Mouse (Mus musculus) ES-Bruce4 (cell line): ENCODE results near the gene Snapc2. TPM values are rescaled to one million over a fixed set of nuclear protein-coding genes. Genes with fewer than 3 reads are reported as not detected.

Source experiments
- H3K27ac ChIP-seq: 2 replicates; pipeline ENCODE4 v1.5.1; 2012; ENCODE audit warnings: low read length, inconsistent platforms; ENCODE audit not compliant: insufficient read depth
- H3K27me3 ChIP-seq: 2 replicates; pipeline ENCODE4 v1.6.1; 2012; ENCODE audit warnings: mild to moderate bottlenecking, low read length, inconsistent platforms; ENCODE audit not compliant: control insufficient read depth, poor library complexity, insufficient read depth, severe bottlenecking
- H3K36me3 ChIP-seq: 2 replicates; pipeline ENCODE4 v1.6.1; 2012; ENCODE audit warnings: inconsistent platforms, mild to moderate bottlenecking, low read length, moderate library complexity; ENCODE audit not compliant: control insufficient read depth, poor library complexity, insufficient read depth, severe bottlenecking
- H3K4me1 ChIP-seq: one replicate; pipeline ENCODE4 v1.8.1; 2011; ENCODE audit warnings: low read length; ENCODE audit not compliant: control insufficient read depth, insufficient read depth
- H3K4me3 ChIP-seq: 2 replicates; pipeline ENCODE4 v1.5.1; 2011; ENCODE audit warnings: low read depth, mild to moderate bottlenecking, low read length
- H3K9ac ChIP-seq: 2 replicates; pipeline ENCODE4 v1.6.1; 2012; ENCODE audit warnings: low read depth, mild to moderate bottlenecking, inconsistent platforms; ENCODE audit not compliant: poor library complexity, severe bottlenecking
- H3K9me3 ChIP-seq: replicated peaks from 2 replicates; pipeline ENCODE4 v1.6.1; 2012; ENCODE audit warnings: mild to moderate bottlenecking, low read length, inconsistent platforms; ENCODE audit not compliant: control insufficient read depth, poor library complexity, insufficient read depth, severe bottlenecking
- CTCF ChIP-seq: IDR thresholded peaks from one replicate; pipeline ENCODE4 v1.8.1; 2011; ENCODE audit warnings: low read depth, low read length
- EP300 ChIP-seq: IDR thresholded peaks from 2 replicates; pipeline ENCODE4 v1.6.1; 2011; ENCODE audit warnings: low read depth, low read length; ENCODE audit not compliant: insufficient read depth
- POLR2A ChIP-seq: IDR thresholded peaks from one replicate; pipeline ENCODE4 v1.8.1; 2011; ENCODE audit warnings: low read length; ENCODE audit not compliant: insufficient read depth
- polyA plus RNA-seq: library from polyadenylated mRNA; stranded (reverse); fragments of >200 nt; gene quantifications from 2 replicates; pipeline ENCODE4 v1.2.4, GENCODE M21; 2011; ENCODE audit warnings: low read depth; ENCODE audit not compliant: missing spikeins, insufficient read depth, insufficient read length

The Snapc2 gene
- polyA plus RNA-seq, 1 experiment = 29.0 TPM

DNA sequence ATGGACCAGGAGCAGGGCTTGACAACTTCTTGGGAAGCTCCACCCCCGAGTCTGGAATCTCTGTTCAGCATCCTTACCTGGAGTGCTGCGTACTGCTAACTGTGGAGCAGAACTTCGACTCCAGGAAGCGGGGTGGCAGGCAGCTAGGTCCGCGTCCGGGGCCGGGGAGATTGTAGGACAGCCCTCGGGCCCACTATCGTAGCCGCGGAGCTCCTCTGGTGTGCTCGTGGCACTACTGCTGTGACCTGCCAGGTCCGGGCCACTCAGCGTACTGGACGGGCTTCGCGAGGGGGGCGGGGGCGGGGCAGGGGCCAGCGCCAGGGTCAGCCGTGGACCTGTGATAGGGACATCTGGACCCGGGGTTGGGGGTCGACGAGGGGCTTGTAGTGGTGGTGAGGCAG lies 40.1 kb upstream of the Snapc2 start:
- Histone ChIP-seq H3K4me3 (peak overlapping the region; percentile 23), H3K27ac (no peak overlapping the region), H3K36me3 (no peaks in the 10 kb centered on the region), H3K9ac (no peak overlapping the region), H3K9me3 (no peaks in the 10 kb centered on the region), H3K4me1 (peaks cover 4% of the 10 kb centered on the region), H3K27me3 (no peaks in the 10 kb centered on the region; the same call in 1 of the 2 replicates)
- TF ChIP-seq CTCF (no peak), EP300 (no peak), POLR2A (no peak)

DNA sequence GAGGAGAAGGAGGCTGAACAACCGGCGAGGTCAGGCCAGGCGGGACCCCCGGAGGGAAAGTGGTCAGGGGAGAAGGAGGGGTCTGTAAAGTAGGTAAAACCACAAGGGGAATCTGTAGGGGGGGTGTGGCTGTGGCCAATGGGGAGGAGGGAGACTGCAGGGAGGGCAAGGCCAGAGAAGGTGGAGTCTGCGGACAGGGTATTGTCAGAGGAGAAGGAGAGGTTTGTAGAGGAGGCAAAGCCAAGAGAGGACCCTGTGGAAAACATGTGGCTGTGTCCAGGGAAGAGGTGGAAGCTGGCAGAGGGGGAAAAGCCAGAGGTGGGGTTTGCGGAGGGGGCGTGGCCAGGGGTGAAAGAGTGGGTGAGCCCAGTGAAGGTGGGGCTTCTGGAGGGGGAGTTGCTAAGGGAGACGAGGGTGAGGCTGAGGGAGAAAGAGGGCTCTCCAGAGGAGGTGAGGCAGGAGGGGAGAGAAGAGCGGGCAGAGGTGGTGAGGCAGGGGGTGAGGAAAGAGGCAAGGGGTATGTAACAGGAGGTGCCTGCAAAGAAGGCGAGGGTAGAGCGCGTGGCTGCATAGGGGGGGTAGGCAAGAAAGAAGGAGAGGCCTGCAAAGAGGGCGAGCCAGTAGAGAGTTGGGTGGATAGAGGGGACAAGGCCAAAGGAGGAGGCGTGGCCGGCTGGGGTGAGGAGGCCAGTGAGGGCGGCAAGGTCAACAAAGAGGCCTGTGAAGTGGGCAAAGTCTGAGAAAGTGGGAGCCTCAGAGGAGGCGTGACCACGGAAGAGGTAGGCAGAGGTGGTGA lies 39.5 kb upstream of the Snapc2 start:
- Histone ChIP-seq H3K9me3 (no peaks in the 10 kb centered on the region), H3K27ac (no peak overlapping the region), H3K27me3 (no peaks in the 10 kb centered on the region; the same call in 1 of the 2 replicates), H3K9ac (0 out of 2 replicates have a peak overlapping the region, but pooled peaks have one; percentile 7), H3K4me3 (peak overlapping the region; percentile 26), H3K4me1 (peaks cover 4% of the 10 kb centered on the region), H3K36me3 (no peaks in the 10 kb centered on the region)
- TF ChIP-seq EP300 = no peak
- TF ChIP-seq POLR2A = no peak
- TF ChIP-seq CTCF = no peak

DNA sequence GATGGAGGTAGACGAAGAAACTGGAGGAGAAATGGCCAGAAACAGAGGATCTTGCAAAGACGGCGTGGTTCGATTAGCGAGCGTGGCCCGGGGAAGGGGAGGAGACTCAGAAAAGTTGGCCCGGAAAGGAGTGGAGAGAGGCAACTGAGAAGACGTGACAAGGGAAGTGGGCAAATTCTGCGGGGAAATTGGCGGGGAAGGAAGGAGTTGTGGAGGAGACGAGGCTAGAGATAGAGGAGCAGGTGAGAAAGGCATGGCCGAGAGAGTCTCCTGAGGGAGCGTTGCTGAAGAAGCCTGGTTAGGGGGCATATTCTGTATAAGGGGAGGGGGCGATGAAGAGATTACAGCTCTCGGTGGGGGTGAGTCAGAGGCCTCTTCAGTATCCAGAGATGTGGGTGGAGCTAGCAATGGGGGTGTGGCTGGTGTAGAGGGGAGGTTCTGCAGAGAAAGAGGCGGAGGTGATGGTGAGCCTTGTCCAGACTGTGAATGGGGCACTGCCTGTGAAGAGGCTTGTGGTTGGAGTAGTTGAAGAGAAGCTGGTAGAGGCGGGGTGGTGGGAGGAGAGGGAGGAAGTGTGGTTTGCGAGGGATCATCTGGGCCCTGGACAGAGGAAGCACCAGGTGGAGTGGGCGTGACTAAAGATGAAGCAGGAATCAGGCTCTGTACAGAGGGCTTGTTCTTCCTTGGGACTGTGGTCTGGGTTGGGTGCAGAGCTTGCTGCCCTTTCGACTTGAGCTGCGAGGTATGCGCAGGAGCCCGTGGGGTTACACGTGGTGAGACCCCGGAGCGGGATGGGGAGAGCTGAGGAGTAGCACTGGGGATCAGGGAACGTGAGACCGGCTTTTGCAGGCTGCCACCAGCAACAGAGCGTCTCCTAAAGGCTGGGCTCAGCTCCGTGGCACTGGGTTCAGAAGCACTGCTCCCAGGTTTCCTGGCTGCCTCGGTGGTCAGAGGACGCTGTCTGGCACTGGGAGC lies 38.6 kb upstream of the Snapc2 start:
- TF ChIP-seq POLR2A = no peak
- no peak for TF ChIP-seq EP300
- no peak for TF ChIP-seq CTCF
- Histone ChIP-seq H3K27me3 (no peaks in the 10 kb centered on the region; the same call in 1 of the 2 replicates), H3K9ac (0 out of 2 replicates have a peak overlapping the region, but pooled peaks have one; percentile 7), H3K36me3 (no peaks in the 10 kb centered on the region), H3K4me1 (peaks cover 4% of the 10 kb centered on the region), H3K4me3 (peak overlapping the region; percentile 26), H3K27ac (no peak overlapping the region), H3K9me3 (no peaks in the 10 kb centered on the region)

- Histone ChIP-seq H3K9ac (peak overlapping the region; percentile 65), H3K27me3 (no peaks in the 10 kb centered on the region; the same call in 1 of the 2 replicates), H3K36me3 (no peaks in the 10 kb centered on the region), H3K27ac (no peak overlapping the region), H3K9me3 (no peaks in the 10 kb centered on the region), H3K4me1 (peaks cover 4% of the 10 kb centered on the region), H3K4me3 (peak overlapping the region; percentile 66)
- TF ChIP-seq CTCF (no peak), EP300 (no peak), POLR2A (no peak)
These were observed 36.6 kb upstream of the Snapc2 start for GRCm38 (mm10) chr8:4216296-4216695.

DNA sequence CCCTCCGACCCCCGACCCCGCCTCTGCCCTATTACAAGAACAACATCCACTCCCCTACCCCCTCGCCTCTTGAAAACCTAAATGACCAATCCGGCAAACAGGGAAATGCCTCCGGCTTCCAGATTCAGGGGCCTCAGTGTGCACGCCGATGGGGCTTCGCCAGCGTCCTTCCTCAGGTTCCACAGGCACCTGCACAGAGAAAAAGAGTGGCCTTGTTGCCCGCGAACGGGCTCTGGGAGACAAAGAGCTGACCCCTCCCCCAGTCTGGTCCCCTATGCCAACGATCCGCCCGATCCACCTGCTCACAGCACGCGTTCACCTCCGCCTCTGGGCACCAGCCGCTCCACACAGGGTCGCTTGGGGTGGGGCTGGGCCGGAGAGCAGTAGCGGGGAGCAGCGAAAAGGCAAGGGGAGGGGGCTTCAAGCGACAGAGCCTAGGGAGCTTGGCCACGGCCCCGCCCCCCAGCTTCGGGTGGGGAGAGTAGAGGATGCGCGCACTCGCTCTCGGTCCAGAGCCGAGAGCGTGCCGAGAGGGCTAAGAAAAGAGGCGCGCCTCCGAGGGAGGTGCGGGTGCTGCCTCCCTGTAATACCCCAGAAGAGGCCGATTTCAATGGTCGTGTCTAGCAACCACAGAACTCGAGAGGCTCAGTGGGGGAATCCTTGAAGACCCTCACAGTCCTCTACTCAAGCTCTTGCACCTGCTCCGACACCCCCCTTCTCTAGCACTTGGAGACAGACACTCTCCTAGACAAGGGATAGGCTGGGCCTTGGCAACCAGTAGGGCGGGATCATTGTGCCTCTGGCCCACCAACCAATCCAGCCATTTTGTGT lies 35.9 kb upstream of the Snapc2 start, which contains the start of gene Prr36:
Gene Prr36, minus strand, starts transcription at position 669 of the 831 bp plus-strand sequence.
- peak within 1 kb of the TSS; percentile 66 for H3K4me3 ChIP-seq
- peaks cover 4% of the 10 kb centered on the region for H3K4me1 ChIP-seq
- H3K27ac ChIP-seq = no peak within 1 kb of the TSS
- H3K9me3 ChIP-seq = no peaks in the 10 kb centered on the region
- H3K27me3 ChIP-seq = no peaks in the 10 kb centered on the region; the same call in 1 of the 2 replicates
- H3K36me3 ChIP-seq = no peaks in the 10 kb centered on the region
- peak within 1 kb of the TSS; percentile 65 for H3K9ac ChIP-seq
- TF ChIP-seq CTCF (no peak), EP300 (no peak), POLR2A (no peak)
